Mouse (Mus musculus) liver, adult 2 months (tissue): ENCODE measurements around the gene Gpx4. TPM values are rescaled to one million over a fixed set of nuclear protein-coding genes. Genes with fewer than 3 reads are reported as not detected.
"Not testable (repeated sequence)": the region's sequence is repeated elsewhere in the genome, so short reads cannot be mapped to it uniquely, and the experiment has no call there.

ENCODE experiments used
- DNase-seq: peaks from one replicate; pipeline ENCODE4 v3.0.0-alpha.2; 2011; ENCODE audit warnings: low read depth, low spot score; ENCODE audit errors: extremely low read depth
- H3K27ac ChIP-seq: fragments of 200-500 bp; replicated peaks from 2 replicates; pipeline ENCODE4 v1.5.1; 2012; ENCODE audit warnings: low read depth, mild to moderate bottlenecking, control low read depth, inconsistent platforms, low read length; ENCODE audit not compliant: insufficient read depth
- H3K27me3 ChIP-seq: fragments of 200-500 bp; 2 replicates; pipeline ENCODE4 v1.6.1; 2012; ENCODE audit warnings: mild to moderate bottlenecking, moderate library complexity, low read length, inconsistent platforms; ENCODE audit not compliant: control insufficient read depth, insufficient read depth
- H3K36me3 ChIP-seq: fragments of 200-500 bp; 2 replicates; pipeline ENCODE4 v1.6.1; 2012; ENCODE audit warnings: low read length, inconsistent platforms; ENCODE audit not compliant: control insufficient read depth, insufficient read depth
- H3K4me1 ChIP-seq: fragments of 200-500 bp; 2 replicates; pipeline ENCODE4 v1.6.1; 2011; ENCODE audit warnings: low read length; ENCODE audit not compliant: control insufficient read depth, insufficient read depth
- H3K4me3 ChIP-seq: fragments of 200-500 bp; 2 replicates; pipeline ENCODE4 v1.5.1; 2011; ENCODE audit warnings: low read depth, mild to moderate bottlenecking, control low read depth, low read length, moderate library complexity; ENCODE audit not compliant: insufficient read depth
- H3K79me2 ChIP-seq: fragments of 200-500 bp; 2 replicates; pipeline ENCODE4 v1.6.1; 2012; ENCODE audit warnings: inconsistent platforms, mild to moderate bottlenecking, low read length, moderate library complexity; ENCODE audit not compliant: control insufficient read depth, insufficient read depth
- H3K9ac ChIP-seq: fragments of 200-500 bp; 2 replicates; pipeline ENCODE4 v1.6.1; 2012; ENCODE audit warnings: low read depth, mild to moderate bottlenecking, control low read depth, inconsistent platforms, low read length
- CTCF ChIP-seq: fragments of 200-500 bp; IDR thresholded peaks from 2 replicates; pipeline ENCODE4 v1.5.1; 2011; ENCODE audit warnings: low read depth, low read length, control low read depth
- POLR2A ChIP-seq: fragments of 200-500 bp; IDR thresholded peaks from 2 replicates; pipeline ENCODE4 v1.6.1; 2011; ENCODE audit warnings: low read length, control low read depth; ENCODE audit not compliant: insufficient read depth; ENCODE audit errors: extremely low read depth
- WGBS: fragments of 180-500 bp; shearing (Covaris S2); methylation state at CpG from one replicate; pipeline ENCODE4 v1.1.7; 2018; 5-methylcytosine and 5-hydroxymethylcytosine counted together
- polyA plus RNA-seq: library from polyadenylated mRNA; depleted of rRNA; stranded (reverse); fragments of >200 nt; gene quantifications from 2 replicates; pipeline ENCODE4 v1.2.3, GENCODE M21; 2012
- total RNA-seq: library from RNA; depleted of rRNA; stranded (reverse); fragments of >200 nt; gene quantifications from 2 replicates; pipeline ENCODE4 v1.2.3, GENCODE M21; 2014

The Gpx4 gene
- total and polyA plus RNA-seq, 2 experiments, result 535 to 752 TPM

DNA sequence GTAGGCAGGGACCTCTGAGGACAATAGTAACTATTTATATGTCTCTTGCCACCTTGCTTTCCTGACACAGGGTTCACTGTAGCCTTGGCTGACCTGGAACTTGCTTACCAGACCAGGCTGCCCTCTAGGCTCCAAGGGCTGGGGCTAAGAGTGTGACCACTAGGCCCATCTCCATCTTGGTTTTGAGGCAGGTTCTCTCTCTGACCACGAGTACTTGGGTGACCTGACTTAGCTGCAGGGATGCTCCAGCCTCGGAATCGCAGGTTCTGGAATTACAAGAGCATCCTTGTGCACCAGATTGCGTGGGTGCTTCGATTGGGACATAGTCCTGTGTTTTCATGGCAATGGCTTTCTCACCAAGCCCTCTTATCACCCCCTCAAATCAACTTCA lies 5.4 kb downstream of the Gpx4 start:
- H3K4me1 ChIP-seq, result peaks cover 24% of the 10 kb centered on the region
- 22% methylated on average over 5 of the region's 5 CpGs for WGBS
- H3K27ac ChIP-seq, result peak overlapping the region; percentile 70
- H3K36me3 ChIP-seq, result peaks cover 7% of the 10 kb centered on the region; the same call in 1 of the 2 replicates
- H3K79me2 ChIP-seq, result peaks cover 4% of the 10 kb centered on the region; the same call in 1 of the 2 replicates
- no peak overlapping the region for H3K9ac ChIP-seq
- TF ChIP-seq POLR2A, result no peak
- TF ChIP-seq CTCF, result no peak
- peak; percentile 70 for DNase-seq
- H3K27me3 ChIP-seq, result no peaks in the 10 kb centered on the region
- H3K4me3 ChIP-seq, result no peak overlapping the region

DNA sequence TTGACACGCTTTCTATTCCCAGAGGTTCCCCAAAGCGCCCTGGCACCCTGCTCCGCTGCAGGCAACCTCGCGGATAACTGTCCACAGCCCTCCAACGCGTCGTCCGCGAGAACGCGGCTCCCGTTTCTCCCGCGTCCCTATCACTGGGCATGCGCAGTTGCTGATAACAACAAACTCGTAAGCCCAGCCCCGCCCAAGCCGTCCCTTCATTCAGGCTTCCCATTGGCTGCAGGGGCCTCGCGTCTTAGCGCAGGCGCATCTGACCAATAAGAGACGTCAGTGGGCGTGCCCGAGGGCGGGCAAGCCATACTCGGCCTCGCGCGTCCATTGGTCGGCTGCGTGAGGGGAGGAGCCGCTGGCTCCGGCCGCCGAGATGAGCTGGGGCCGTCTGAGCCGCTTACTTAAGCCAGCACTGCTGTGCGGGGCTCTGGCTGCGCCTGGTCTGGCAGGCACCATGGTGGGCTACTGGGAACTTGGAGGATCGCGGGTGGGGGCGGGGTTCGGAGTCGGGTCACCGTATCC lies 6.4 kb downstream of the Gpx4 start:
- H3K4me1 ChIP-seq, result peaks cover 24% of the 10 kb centered on the region
- H3K27ac ChIP-seq, result peak overlapping the region; percentile 93
- H3K9ac ChIP-seq, result peak overlapping the region; percentile 97
- peaks cover 15% of the 10 kb centered on the region; the same call in 1 of the 2 replicates for H3K36me3 ChIP-seq
- peak; percentile 98 for TF ChIP-seq POLR2A
- no peak for TF ChIP-seq CTCF
- no peaks in the 10 kb centered on the region for H3K27me3 ChIP-seq
- peak overlapping the region; percentile 78 for H3K4me3 ChIP-seq
- WGBS, result under 1% methylated on average over 47 of the region's 47 CpGs
- DNase-seq, result peak; percentile 93
- H3K79me2 ChIP-seq, result peaks cover 7% of the 10 kb centered on the region; the same call in 1 of the 2 replicates

DNA sequence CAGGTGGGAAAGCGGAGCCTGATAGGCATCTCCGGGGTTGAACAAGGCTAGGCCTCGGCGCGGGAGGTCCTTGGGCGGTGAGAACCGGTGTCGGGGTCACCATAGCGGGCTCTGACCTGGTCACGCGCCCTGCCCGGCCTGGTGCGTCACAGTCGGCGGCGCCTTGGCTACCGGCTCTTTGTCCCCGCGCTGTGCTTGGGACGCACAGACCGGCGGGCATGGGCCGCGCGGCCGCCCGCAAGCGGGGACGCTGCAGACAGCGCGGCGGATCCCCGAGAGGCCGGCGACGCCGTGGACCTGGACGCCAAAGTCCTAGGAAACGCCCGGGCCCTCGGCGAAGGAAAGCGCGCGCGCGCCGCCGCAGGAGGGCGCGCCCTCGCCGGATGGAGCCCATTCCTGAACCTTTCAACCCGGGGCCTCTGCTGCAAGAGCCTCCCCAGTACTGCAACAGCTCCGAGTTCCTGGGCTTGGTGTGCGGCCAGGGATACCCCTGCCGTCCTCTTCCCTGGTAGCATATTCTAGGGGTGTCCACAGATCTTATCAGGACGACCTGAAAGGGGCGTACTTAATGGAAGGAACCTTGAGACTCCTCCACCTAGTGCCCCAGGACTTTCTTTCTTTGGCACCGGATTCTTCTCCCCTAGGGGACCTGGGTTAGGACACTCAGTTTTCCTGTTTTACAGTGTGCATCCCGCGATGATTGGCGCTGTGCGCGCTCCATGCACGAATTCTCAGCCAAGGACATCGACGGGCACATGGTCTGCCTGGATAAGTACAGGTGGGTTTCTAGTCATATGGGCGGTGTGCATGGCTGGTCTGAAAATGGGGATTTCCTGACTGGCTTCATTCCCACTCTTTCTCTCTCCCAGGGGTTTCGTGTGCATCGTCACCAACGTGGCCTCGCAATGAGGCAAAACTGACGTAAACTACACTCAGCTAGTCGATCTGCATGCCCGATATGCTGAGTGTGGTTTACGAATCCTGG lies 7.2 kb downstream of the Gpx4 start:
- peak; percentile 55 for DNase-seq
- Histone ChIP-seq H3K27me3 (no peaks in the 10 kb centered on the region), H3K79me2 (peaks cover 7% of the 10 kb centered on the region; the same call in 1 of the 2 replicates), H3K4me1 (peaks cover 24% of the 10 kb centered on the region), H3K4me3 (peak overlapping the region; percentile 78), H3K9ac (peak overlapping the region; percentile 97), H3K27ac (peak overlapping the region; percentile 93), H3K36me3 (peaks cover 15% of the 10 kb centered on the region; the same call in 1 of the 2 replicates)
- TF ChIP-seq CTCF, result peak; percentile 51
- no peak for TF ChIP-seq POLR2A
- WGBS, result under 1% methylated on average over 77 of the region's 77 CpGs

DNA sequence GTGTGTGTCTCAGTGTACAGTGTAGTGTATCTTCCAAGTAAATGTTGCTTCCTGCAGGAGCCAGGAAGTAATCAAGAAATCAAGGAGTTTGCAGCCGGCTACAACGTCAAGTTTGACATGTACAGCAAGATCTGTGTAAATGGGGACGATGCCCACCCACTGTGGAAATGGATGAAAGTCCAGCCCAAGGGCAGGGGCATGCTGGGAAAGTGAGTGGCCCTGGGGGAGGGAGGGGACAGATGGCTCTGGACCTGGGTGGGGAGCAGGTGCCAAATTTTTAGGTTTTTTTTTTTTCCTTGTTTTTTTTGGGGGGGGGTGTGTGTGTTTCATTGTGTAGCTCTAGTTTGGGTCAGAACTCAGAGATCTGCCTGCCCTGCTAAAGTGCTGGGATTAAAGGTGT lies 7.9 kb downstream of the Gpx4 start:
- Histone ChIP-seq H3K4me1 (peaks cover 24% of the 10 kb centered on the region), H3K27ac (peak overlapping the region; percentile 93), H3K9ac (peak overlapping the region; percentile 97), H3K36me3 (peaks cover 20% of the 10 kb centered on the region), H3K4me3 (peak overlapping the region; percentile 78; the same call in 1 of the 2 replicates)
- not testable (repeated sequence) for H3K79me2 ChIP-seq, DNase-seq, H3K27me3 ChIP-seq
- 1% methylated on average over 3 of the region's 3 CpGs for WGBS

DNA sequence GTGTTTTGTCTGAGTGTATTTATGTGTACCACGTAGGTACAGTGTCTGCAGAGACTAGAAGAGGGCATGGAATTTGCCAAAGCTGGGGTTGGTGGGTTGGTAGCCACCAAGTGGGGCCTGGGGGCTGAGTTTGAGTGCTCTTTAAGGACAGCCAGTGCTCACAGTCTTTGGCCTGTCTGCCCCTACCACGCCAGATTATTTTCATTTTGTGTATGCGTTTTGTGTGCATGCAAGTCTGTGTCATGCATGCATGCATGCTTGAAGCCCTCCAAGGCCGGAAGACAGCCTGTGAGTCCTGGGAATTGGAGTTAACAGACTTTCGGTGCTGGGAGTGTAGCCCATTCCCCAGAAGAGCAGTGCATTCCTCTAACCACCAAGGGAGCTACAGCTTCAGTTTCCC lies 8.4 kb downstream of the Gpx4 start:
- Histone ChIP-seq H3K79me2 (peaks cover 7% of the 10 kb centered on the region; the same call in 1 of the 2 replicates), H3K36me3 (peaks cover 20% of the 10 kb centered on the region), H3K4me1 (peaks cover 21% of the 10 kb centered on the region), H3K4me3 (no peak overlapping the region), H3K9ac (peak overlapping the region; percentile 18; the same call in 1 of the 2 replicates), H3K27me3 (no peaks in the 10 kb centered on the region), H3K27ac (peak overlapping the region; percentile 1; the same call in 1 of the 2 replicates)
- no peak for TF ChIP-seq POLR2A
- no peak for TF ChIP-seq CTCF
- 64% methylated on average over 5 of the region's 5 CpGs for WGBS
- no peak for DNase-seq
